Mouse (Mus musculus) R1 (cell line): Measurements from ENCODE around the gene Stard3nl.
"Not testable (repeated sequence)": the region's sequence is repeated elsewhere in the genome, so short reads cannot be mapped to it uniquely, and the experiment has no call there.

Source experiments
- DNase-seq: peaks from one replicate; pipeline ENCODE4 v3.0.0-alpha.2; 2018; ENCODE audit warnings: low read depth, low spot score

Gene Stard3nl

DNA sequence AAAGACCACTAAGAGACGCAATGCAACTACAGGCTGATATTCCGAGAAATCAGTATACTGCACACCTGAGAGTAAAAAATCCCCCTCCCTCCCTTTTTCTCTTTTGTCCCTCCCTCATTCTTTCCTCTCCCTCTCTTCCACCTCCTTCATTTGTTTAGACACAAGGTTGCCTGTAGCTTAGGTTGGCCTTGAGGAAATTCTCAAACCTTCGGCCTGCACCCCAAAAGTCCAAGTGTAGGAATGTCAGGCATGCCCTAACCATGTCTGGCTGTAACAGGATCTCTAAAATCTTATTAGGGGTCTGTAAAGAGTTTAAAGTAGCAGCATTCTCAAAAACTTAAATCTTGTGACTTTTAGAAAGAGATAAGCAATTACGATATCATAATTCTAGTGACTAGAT is 10.4 kb downstream of the Stard3nl start:
- peak; percentile 67 for DNase-seq

DNA sequence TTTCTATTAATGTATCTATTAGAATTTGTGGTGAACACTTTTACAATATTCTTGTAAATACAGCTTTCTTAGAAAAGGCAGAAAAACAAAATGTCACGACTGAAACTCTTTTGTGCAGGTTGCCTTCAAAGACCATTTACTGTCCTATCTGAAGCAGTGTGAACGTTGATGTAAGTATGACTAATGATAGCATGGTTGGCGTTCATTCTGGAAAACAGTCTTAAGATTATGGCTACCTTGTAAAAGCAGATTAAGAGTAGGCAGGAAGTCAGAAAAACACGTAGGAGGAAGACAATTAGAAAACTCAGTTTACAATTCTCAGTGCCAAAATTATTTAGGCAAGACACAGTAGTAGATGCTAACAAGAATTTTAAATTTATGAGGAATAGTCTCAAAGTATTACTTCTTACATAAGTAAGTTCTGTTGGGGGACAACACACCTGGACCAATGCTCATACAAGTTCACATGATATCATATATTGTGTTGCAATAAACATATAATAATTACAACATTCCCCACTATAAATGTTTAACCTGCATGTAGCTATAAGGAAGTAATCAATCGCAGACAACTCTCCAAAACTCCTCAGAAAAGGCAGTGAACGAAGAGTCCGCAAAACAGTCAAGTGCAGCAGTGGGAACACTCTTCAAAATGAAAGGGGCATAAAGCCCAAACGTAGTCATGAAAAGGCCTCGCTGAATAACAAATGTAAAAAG is 14.3 kb downstream of the Stard3nl start:
- DNase-seq, result no peak

DNA sequence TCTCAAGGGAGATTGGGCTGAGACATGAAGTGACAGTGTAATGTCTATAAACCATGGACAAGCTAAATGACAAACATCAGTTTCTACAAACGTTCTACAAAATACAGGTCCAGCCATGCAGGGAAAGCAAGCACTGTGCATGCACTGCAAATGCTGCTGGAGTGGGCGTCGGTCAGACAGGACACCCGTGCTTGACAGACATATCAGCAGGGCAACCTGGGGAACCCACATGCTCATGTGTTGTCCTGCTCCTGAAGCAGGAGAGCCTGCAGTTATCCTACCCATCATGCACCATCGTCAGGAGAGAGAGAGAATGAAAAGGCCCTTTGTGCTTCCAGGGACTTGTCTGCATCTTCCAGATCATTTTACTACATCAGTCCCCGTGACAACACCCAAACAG is 16.3 kb downstream of the Stard3nl start:
- no peak for DNase-seq

DNA sequence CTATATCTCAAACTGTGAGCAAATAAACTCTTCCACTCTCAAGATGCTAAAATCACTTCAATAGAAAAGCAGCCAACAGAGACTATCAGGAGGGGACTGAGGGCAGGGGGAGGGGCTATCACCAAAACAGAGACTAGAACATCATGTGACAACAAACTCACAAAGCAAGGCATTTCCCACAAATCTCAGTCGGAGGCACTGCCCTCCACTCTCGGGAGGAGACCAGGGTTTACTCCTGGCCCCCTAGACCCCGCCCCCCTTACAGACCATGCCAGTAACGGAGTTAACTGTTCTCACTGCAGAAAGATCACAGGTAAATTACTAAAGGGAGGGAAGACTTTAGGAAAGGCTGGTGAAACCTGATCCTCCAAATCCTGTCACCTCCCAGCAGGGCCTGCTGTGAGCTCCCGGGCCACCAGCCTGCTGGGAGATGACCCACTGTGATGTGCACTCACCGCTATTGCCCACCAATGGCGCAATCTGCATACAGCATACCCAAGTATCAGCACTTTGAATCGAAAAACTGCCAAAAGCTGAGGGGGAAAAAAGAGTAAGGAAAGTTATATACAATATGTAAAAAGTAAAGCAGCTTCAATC is 23.4 kb downstream of the Stard3nl start:
- peak; percentile 72 for DNase-seq

DNA sequence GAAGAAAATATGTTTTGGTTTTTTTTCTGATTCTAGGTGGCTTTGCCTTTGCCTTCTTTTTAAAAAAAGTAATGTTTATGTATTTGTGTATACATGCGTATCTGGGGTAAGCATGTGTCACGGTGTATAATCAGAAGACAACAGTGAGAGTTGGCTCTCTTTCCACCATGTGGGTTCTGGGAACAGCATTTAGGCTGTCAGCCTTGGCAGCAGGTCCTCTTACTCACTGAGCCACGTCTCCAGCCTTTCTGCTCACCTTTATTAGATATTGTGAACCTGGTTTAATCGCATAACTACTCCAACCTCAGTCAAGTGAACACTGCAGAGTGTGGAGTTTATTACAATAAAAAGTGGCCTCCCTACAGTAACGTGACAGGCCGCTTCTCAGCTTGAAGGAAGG is 26.8 kb downstream of the Stard3nl start:
- DNase-seq, result no peak

DNA sequence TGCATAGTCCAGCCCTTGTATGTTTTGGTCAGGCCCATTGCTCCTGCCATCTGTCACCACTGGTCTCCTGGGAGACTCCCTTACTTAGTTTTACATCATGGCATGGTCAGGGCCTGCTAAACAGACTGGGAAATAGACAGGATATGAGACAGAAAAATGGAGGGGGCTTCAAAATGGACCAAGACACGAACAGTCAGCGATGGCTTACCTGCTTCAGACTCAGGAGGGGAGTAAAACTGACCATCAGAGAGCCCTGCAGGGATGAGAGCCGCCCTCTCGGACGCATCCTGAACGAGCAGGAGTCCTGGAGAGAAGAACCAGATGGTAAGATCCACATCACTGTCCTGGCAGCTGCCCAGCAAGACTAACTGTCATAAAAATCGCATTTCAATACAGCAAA is 28.1 kb downstream of the Stard3nl start:
- no peak for DNase-seq

DNA sequence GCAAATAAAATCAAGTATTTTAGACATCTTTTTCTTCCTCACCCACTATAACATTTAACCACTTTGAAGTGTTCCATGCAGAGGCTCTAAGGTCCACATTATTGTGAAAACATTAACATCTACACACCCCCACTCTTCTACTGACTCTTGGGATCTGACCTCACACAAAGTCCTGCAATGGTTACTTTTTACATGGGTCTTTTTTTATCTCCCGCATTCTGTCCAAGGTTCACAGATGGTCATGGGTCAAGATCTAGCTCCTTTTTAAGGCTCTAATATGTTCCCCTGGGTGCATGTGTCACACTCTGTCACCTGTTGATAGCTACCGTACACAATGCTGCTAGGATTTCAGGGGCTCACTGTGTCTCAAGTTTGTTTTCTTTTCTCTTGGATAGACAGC is 28.7 kb downstream of the Stard3nl start:
- no peak for DNase-seq

DNA sequence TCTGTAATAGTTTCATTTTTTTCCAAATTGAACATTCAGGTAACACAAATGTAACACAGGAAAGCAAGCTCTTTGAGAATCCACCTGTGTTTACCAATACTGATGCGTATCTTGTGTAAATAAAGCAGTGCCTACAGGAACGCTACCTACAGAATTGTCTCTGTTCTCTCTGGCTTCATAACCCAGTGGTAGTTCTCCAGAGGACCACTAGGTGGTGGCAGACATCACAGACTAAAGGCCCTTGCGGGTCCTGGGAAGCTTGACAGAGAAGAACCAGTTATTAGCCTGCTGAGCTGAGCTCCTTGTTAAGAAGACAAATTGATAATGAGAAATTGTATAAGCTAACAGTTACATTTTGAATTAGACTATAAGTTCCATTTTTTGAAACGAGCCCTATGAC is 30.0 kb downstream of the Stard3nl start:
- peak; percentile 75 for DNase-seq

DNA sequence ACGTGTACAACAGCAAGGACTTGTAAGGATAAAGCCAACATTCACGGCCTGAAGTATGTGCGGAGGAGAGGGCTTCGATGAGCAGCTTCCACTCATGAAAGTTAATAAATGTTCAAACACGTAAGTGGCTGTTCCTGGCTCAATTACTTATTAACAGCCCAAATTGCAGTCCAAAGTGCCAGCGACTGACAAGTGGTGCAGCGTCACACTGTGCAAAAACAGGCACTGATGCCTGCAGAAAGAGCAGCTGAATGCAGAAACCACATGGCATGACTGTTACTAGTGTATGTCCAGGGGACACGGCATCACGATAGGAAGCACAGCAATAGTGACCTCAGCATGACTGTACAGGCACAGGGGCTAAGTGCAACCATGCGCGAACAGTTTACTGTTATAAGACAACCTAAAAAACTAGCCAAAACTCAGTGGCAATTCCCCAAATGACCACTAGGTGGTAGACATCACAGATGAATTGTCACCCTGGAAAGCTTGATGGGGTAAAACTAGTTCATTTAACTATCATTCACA is 31.3 kb downstream of the Stard3nl start:
- DNase-seq, result peak; percentile 69

DNA sequence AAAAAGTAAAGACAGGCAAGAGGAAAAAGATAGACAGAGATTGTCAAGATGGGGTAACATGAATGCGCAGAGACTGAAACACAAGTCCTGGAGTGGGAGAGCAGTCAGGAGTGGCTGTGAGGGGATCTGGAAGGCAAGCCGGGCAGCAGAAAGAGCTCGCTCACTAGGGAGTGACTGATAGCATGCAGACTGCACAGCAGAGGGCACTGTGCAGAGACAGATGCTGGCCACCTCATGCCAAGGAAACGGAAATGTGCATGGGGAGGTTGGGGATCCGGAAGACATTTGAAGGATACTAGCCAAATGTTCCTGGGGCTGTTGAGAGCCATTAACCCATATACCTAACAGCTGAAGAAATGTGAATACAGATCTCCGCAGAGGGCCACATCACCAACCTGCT is 33.2 kb downstream of the Stard3nl start:
- peak; percentile 32 for DNase-seq

DNA sequence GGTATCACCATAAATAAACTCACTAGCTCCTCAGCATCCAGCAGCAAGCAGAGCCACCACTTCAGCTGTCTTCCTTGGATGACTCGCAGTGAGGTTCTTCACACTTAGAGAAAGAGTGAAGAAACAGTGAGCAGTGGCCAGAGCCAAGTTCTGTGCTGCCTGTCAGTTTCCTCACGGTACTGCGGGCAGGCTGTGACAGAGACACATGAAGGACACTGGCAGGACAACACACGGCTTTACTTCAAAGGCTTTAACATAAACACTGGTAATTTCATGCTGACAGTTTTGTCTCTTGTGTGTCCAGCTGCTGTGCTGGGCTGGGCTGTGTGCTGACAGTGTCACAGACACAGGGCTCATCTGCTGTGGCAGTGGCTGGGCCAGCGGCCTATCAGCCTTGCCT is 37.6 kb downstream of the Stard3nl start:
- no peak for DNase-seq

DNA sequence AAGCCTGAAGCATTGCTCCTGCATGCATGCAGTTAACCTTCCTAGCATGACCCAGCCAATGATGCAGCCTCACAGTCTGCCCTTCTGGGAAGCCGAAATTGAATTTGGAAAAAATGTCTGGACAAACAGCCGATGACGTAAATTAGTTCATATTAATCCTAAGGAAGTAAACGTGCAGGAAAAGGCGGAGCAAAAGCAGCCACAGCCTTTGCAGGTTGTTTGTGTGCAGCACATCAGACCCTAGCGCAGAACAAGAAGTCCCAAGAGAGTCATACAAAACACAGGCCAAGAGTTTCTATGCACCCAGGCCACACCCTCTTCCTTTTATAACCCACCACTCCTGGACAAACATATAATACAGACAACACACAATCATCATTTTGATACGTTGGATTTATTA is 38.3 kb downstream of the Stard3nl start:
- no peak for DNase-seq

DNA sequence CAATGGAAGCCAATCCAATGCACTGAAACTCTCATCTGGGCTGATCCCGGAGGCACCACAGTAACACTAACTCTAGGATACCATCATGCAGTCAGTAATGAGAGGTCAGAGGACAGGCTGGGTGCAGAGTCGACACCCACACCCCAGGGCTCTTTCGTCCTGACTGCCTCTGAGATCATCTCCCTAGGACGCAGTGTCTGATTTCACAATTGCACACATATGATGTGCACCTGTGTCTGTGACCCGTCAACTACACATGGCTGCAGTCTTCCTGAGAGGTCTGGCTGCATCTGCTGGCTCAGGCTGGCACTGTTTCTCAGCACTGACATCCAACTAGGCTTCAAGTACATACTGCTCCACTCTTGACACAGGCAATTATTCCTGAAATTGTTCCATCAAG is 38.9 kb downstream of the Stard3nl start:
- no peak for DNase-seq

DNA sequence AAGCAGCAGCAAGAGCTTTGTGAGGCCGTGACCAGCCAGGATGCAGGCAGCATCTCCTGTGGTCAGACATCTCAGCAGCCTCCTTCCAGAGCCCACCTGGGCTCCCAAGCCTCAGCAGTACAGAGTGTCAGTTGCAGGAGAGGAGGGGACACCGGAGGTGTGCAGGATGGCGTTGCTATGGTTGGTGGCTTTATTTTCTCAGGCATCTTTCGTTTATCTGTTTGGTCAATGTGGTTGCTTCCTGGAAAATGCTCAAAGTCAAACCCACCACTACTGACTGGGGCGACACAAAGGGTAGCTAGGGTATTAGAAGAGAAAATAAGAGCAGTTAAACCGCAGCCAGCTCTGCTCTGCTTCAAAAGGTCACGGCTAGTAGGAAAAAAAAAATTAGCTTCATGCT is 39.5 kb downstream of the Stard3nl start:
- DNase-seq, result no peak

DNA sequence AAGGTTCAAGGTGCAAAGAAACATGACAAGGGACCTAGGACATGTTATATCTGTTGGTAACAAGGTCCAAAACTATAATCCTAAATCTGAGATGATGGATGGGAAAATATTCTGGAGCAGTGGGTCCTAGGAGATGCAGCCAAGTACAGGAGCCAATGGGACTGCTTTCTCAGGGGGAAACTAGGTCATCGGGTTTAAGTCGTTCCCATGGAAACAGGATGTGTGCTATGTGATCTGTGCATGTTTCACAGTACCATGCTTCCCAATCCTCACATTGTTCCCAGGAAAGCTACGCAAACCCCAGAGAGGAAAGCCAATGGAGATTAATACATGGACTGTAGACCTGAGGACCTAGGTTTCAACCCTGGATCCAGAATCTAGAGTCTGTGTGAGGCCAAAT is 42.8 kb downstream of the Stard3nl start:
- DNase-seq, result peak; percentile 15

DNA sequence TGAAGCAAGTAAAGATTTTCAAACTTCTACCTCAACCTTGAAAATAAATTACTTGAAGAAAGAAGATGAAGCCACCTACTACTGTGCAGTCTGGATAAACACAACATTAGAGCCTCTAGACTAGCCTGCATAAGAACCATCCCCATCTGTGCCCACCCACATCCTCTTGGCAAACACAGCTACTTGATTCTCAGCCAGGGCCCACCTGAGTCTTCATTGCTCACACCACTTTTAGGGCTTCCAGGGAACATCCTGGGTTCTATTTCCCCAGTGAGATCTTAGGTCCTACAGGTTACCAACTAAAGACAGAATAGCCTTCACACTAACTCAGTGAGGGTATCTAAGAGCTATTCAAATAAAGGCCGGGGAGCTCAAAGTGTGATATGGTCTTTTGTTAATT is 55.2 kb downstream of the Stard3nl start:
- DNase-seq, result not testable (repeated sequence)

DNA sequence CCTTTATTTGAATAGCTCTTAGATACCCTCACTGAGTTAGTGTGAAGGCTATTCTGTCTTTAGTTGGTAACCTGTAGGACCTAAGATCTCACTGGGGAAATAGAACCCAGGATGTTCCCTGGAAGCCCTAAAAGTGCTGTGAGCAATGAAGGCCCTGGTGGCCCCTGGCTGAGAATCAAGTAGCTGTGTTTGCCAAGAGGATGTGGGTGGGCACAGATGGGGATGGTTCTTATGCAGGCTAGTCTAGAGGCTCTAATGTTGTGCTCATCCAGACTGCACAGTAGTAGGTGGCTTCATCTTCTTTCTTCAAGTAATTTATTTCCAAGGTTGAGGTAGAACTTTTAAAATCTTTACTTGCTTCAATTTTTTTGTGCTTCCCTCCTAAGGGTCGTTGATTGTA is 59.3 kb downstream of the Stard3nl start:
- DNase-seq, result not testable (repeated sequence)
